Mouse (Mus musculus) forebrain, embryonic 11.5 days (tissue): ENCODE measurements around the gene Mageb18. TPM values are rescaled to one million over a fixed set of nuclear protein-coding genes. Genes with fewer than 3 reads are reported as not detected.

Experiments
- ATAC-seq: fragments of 200-750 bp; cut with Nextera tagmentation; replicated peaks from 2 replicates; pipeline ENCODE4 v1.8.0; 2017; ENCODE audit warnings: moderate TSS enrichment; ENCODE audit not compliant: low FRiP score
- DNase-seq: peaks from one replicate; pipeline ENCODE4 v3.0.0-alpha.2; 2017; ENCODE audit warnings: low spot score
- H3K27ac ChIP-seq: fragments of 300-500 bp; sonication (generic); 2 replicates; pipeline ENCODE4 v1.5.1; 2014; ENCODE audit warnings: low read depth, low read length
- H3K27me3 ChIP-seq: fragments of 300-500 bp; sonication (generic); 2 replicates; pipeline ENCODE4 v1.6.1; 2014; ENCODE audit warnings: mild to moderate bottlenecking, low read length, mixed read lengths; ENCODE audit not compliant: control insufficient read depth, insufficient read depth
- H3K36me3 ChIP-seq: fragments of 300-500 bp; sonication (generic); 2 replicates; pipeline ENCODE4 v1.6.1; 2014; ENCODE audit warnings: mild to moderate bottlenecking, low read length, moderate library complexity, mixed read lengths; ENCODE audit not compliant: control insufficient read depth, insufficient read depth
- H3K4me1 ChIP-seq: fragments of 300-500 bp; sonication (generic); replicated peaks from 2 replicates; pipeline ENCODE4 v1.6.1; 2014; ENCODE audit warnings: low read length, mixed read lengths; ENCODE audit not compliant: control insufficient read depth, insufficient read depth
- H3K4me2 ChIP-seq: fragments of 300-500 bp; sonication (generic); 2 replicates; pipeline ENCODE4 v1.6.1; 2014; ENCODE audit warnings: low read depth, mild to moderate bottlenecking, low read length, moderate library complexity, mixed read lengths; ENCODE audit not compliant: severe bottlenecking
- H3K4me3 ChIP-seq: fragments of 300-500 bp; sonication (generic); 2 replicates; pipeline ENCODE4 v1.5.1; 2014; ENCODE audit warnings: low read depth, low read length
- H3K9ac ChIP-seq: fragments of 300-500 bp; sonication (generic); 2 replicates; pipeline ENCODE4 v1.6.1; 2014; ENCODE audit warnings: low read length
- H3K9me3 ChIP-seq: fragments of 300-500 bp; sonication (generic); 2 replicates; pipeline ENCODE4 v1.6.1; 2016; ENCODE audit warnings: low read length, mixed read lengths; ENCODE audit not compliant: control insufficient read depth
- WGBS: fragments of 180-500 bp; shearing (Covaris S2); extraction: QIAGEN DNeasy Blood & Tissue Kit; methylation state at CpG from one replicate; pipeline ENCODE4 v1.1.7; 2014; 5-methylcytosine and 5-hydroxymethylcytosine counted together
- polyA plus RNA-seq: library from polyadenylated mRNA; unstranded; fragments of >200 nt; fragmentation: Nextera tagmentation; extraction: Ambion mirVana; gene quantifications from 2 replicates; pipeline ENCODE4 v1.2.1, GENCODE M21; 2014

Gene Mageb18
- polyA plus RNA-seq, 1 experiment from 2014 or later: not detected

DNA sequence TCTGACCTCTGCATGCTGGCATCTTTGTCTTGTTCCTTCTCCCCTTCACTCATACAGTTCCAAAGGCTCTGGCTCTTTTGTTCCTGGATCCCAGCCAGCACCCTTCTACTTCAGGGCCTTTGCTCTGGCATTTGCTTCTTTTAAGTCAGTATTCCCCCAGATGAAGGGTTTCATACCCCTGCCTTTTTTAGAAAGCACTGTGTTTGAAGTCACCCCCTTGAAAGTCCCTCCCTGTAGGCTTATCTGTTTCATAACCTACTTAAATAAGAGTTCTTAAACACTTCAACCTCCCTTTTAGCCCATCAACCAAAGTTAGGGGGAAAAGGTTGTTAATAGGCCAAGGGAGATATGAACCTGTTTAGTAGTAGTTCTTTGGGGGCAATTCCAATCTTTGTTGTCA lies 212.0 kb downstream of the Mageb18 start:
- DNase-seq: no peak
- no peaks in the 10 kb centered on the region for H3K27me3 ChIP-seq

DNA sequence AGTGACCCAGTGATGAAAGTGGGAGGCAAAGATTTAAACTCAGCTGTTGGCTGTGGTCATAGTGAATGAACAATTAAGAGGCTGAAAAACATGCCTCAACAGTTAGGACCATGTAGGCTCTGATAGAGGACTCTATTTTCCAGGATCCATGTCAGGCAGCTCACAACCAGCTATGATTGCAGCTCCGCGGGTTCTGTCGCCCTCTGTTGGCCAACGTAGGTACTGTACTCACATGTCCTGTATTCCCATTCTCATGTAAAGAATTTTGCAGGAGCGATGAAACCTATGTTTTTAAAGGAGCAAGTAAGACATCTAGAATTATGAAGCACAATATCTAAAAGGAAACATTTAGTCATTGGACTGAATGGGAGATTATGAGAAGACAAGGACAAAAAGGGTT lies 256.4 kb downstream of the Mageb18 start:
- 18% methylated on average over 5 of the region's 5 CpGs for WGBS
- no peaks in the 10 kb centered on the region for H3K27me3 ChIP-seq
- peak; percentile 74 for DNase-seq
- no peaks in the 10 kb centered on the region for H3K36me3 ChIP-seq
- ATAC-seq: no peak
- no peaks in the 10 kb centered on the region for H3K9me3 ChIP-seq
- H3K4me2 ChIP-seq: no peak overlapping the region
- no peaks in the 10 kb centered on the region for H3K4me1 ChIP-seq
- H3K9ac ChIP-seq: no peak overlapping the region
- no peak overlapping the region for H3K4me3 ChIP-seq
- H3K27ac ChIP-seq: no peak overlapping the region

More for the DNA sequence above, 212.0 kb downstream of the Mageb18 start:
- Histone ChIP-seq H3K4me2 (no peak overlapping the region), H3K9ac (no peak overlapping the region), H3K9me3 (no peaks in the 10 kb centered on the region), H3K27ac (no peak overlapping the region), H3K36me3 (no peaks in the 10 kb centered on the region), H3K4me1 (no peaks in the 10 kb centered on the region), H3K4me3 (no peak overlapping the region)
- ATAC-seq: no peak

DNA sequence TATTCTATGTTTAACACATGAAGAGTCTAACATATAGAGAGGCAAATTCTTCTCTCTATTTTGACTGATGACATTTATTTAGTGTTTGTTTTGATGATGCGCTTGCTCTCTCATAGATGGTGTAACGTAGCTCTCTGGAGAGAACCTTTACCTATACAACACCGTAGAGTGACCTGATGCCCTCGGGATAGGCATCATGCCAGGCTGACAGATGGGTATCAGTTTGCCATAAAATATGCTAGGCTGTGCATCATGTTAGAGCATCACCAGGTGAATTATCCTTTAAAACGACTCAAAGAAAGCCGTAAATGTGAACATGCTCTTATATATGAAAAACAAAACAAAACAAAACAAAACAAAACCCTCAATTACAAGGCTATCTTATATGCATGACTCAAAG lies 258.5 kb downstream of the Mageb18 start:
- no peaks in the 10 kb centered on the region for H3K27me3 ChIP-seq
- H3K4me2 ChIP-seq: no peak overlapping the region
- no peaks in the 10 kb centered on the region for H3K4me1 ChIP-seq
- no peak overlapping the region for H3K27ac ChIP-seq
- H3K9me3 ChIP-seq: no peaks in the 10 kb centered on the region
- no peak overlapping the region for H3K9ac ChIP-seq
- DNase-seq: no peak
- no peak for ATAC-seq
- no peak overlapping the region for H3K4me3 ChIP-seq
- H3K36me3 ChIP-seq: no peaks in the 10 kb centered on the region
- WGBS: 90% methylated on average over 6 of the region's 6 CpGs

DNA sequence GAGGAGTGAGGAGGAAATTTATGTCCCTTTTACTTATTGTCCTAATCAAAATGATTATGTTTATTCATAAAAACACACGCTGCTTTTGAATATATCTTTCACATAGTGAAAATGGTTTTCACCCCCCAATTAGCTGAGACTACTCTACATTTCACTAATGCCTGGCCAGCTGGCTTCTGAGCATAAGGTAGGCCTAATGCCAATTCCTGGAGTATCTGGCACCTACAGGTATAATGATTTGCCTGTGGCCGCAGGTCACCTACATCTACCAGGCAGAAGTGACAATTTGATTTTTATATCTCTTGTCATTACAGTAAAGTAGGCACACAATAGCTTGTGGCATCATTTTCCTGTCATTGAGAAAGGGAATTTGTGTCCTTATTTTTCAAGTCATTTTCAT lies 259.8 kb downstream of the Mageb18 start:
- WGBS: 74% methylated on average over 2 of the region's 2 CpGs
- DNase-seq (no peak), ATAC-seq (no peak)
- Histone ChIP-seq H3K27ac (no peak overlapping the region), H3K4me2 (no peak overlapping the region), H3K4me3 (no peak overlapping the region), H3K27me3 (no peaks in the 10 kb centered on the region), H3K9ac (no peak overlapping the region), H3K36me3 (no peaks in the 10 kb centered on the region), H3K9me3 (no peaks in the 10 kb centered on the region), H3K4me1 (no peaks in the 10 kb centered on the region)

DNA sequence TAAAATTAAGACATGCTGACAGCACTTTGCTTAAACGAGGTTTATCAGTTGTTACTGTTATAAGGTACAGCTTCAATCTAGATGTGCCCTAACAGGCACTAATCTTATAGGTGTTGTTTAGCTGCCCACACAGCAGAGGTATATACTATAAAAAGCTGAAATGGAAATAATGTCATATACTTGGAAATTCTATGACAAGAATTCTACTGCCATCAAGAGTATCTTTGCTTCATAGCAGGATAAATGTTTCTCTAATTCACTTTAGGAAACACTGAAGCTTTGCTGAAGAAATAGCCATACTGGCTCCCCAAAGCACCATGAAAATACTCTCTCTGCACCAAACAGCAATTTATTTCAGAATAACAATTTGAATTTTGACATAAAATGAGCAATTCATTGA lies 265.9 kb downstream of the Mageb18 start:
- H3K9me3 ChIP-seq: no peaks in the 10 kb centered on the region
- WGBS: 70% methylated on average over 1 of the region's 1 CpGs
- H3K27ac ChIP-seq: no peak overlapping the region
- H3K27me3 ChIP-seq: no peaks in the 10 kb centered on the region
- H3K36me3 ChIP-seq: no peaks in the 10 kb centered on the region
- ATAC-seq: no peak
- no peak for DNase-seq
- H3K9ac ChIP-seq: no peak overlapping the region
- no peak overlapping the region for H3K4me2 ChIP-seq
- no peaks in the 10 kb centered on the region for H3K4me1 ChIP-seq
- H3K4me3 ChIP-seq: no peak overlapping the region

DNA sequence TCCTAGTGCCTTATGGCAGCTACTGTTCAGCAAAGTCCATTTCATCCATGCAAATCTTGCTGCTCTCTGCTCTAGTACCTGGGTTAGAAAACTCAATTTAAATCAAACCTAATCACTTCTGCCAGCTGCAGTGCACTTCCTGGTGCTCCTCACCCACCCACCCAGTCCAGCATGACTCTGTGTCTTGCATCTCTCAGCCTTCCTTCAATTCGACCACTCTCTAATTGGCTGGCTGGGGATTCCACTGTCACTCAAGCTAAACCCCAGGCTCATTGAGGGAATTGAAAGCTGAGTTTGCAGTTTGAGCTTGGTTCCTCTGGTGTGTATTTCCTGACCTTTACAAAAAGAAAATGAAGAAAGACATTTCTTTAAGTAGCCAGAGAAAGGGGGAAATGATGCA lies 275.8 kb downstream of the Mageb18 start:
- ATAC-seq: peak; percentile 42; the same call in 1 of the 2 replicates
- peak; percentile 47 for DNase-seq
- no peak overlapping the region for H3K27ac ChIP-seq
- no peaks in the 10 kb centered on the region for H3K4me1 ChIP-seq
- H3K4me2 ChIP-seq: no peak overlapping the region
- H3K36me3 ChIP-seq: no peaks in the 10 kb centered on the region
- H3K27me3 ChIP-seq: no peaks in the 10 kb centered on the region
- H3K9me3 ChIP-seq: no peaks in the 10 kb centered on the region
- H3K4me3 ChIP-seq: no peak overlapping the region
- 17% methylated on average over 1 of the region's 1 CpGs for whole genome bisulfite sequencing
- H3K9ac ChIP-seq: no peak overlapping the region

DNA sequence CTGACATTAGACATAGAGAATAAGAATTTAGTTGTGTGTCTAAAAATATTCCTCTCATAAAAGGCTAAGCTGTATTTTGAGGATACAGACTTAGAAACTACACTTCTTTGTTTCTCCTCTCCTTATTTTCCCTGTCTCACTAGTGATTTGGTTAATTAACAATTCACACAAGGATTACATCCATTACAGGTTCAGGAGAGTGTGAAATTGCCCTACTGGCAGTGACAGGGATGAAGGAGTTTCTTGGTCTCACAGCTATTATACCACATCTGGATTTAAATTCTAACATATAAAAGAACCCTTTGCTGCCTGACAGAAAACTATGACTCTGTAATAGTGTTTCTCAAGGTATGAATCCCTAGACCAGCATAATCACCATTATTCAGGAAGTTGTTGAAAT lies 318.8 kb downstream of the Mageb18 start:
- H3K4me3 ChIP-seq: no peak overlapping the region
- H3K27me3 ChIP-seq: no peaks in the 10 kb centered on the region
- no peaks in the 10 kb centered on the region for H3K4me1 ChIP-seq
- H3K36me3 ChIP-seq: no peaks in the 10 kb centered on the region
- DNase-seq: no peak
- H3K27ac ChIP-seq: no peak overlapping the region
- ATAC-seq: 0 out of 2 replicates have a peak, but pooled peaks have one; percentile 36
- H3K4me2 ChIP-seq: no peak overlapping the region
- H3K9me3 ChIP-seq: no peaks in the 10 kb centered on the region
- H3K9ac ChIP-seq: no peak overlapping the region

Other genes starting within 250 kb of the Mageb18 start
- gene Gm5941, start 109.6 kb downstream of the Mageb18 start, polyA plus RNA-seq: not detected in 2 replicates